Mouse (Mus musculus) limb, embryonic 12.5 days (tissue): ENCODE results near the gene Mms22l. TPM values are rescaled to one million over a fixed set of nuclear protein-coding genes. Genes with fewer than 3 reads are reported as not detected.
"Not testable (repeated sequence)": the region's sequence is repeated elsewhere in the genome, so short reads cannot be mapped to it uniquely, and the experiment has no call there.

Experiments
- ATAC-seq: fragments of 200-750 bp; cut with Nextera tagmentation; 2 replicates; pipeline ENCODE4 v1.8.0; 2017; ENCODE audit warnings: low read depth, moderate TSS enrichment; ENCODE audit not compliant: insufficient number of reproducible peaks, insufficient read depth, low FRiP score, low TSS enrichment
- H3K27ac ChIP-seq: fragments of 300-500 bp; sonication (generic); 2 replicates; pipeline ENCODE4 v1.5.1; 2016; ENCODE audit warnings: mild to moderate bottlenecking, moderate library complexity
- H3K27me3 ChIP-seq: fragments of 300-500 bp; sonication (generic); 2 replicates; pipeline ENCODE4 v1.6.1; 2016; ENCODE audit warnings: mild to moderate bottlenecking, moderate library complexity
- H3K36me3 ChIP-seq: fragments of 300-500 bp; sonication (generic); 2 replicates; pipeline ENCODE4 v1.6.1; 2016; ENCODE audit warnings: mild to moderate bottlenecking, moderate library complexity
- H3K4me1 ChIP-seq: fragments of 300-500 bp; sonication (generic); replicated peaks from 2 replicates; pipeline ENCODE4 v1.6.1; 2016
- H3K4me2 ChIP-seq: fragments of 300-500 bp; sonication (generic); 2 replicates; pipeline ENCODE4 v1.6.1; 2016; ENCODE audit warnings: mild to moderate bottlenecking, moderate library complexity
- H3K4me3 ChIP-seq: fragments of 300-500 bp; sonication (generic); replicated peaks from 2 replicates; pipeline ENCODE4 v1.5.1; 2016; ENCODE audit warnings: mild to moderate bottlenecking
- H3K9ac ChIP-seq: fragments of 300-500 bp; sonication (generic); replicated peaks from 2 replicates; pipeline ENCODE4 v1.6.1; 2016; ENCODE audit warnings: mild to moderate bottlenecking, moderate library complexity
- H3K9me3 ChIP-seq: fragments of 300-500 bp; sonication (generic); 2 replicates; pipeline ENCODE4 v1.6.1; 2016; ENCODE audit warnings: mild to moderate bottlenecking, moderate library complexity
- WGBS: fragments of 180-500 bp; shearing (Covaris S2); methylation state at CpG from one replicate; pipeline ENCODE4 v1.1.7; 2016; 5-methylcytosine and 5-hydroxymethylcytosine counted together
- polyA plus RNA-seq: library from polyadenylated mRNA; unstranded; fragments of >200 nt; fragmentation: Nextera tagmentation; extraction: Ambion mirVana; gene quantifications from 2 replicates; pipeline ENCODE4 v1.2.1, GENCODE M21; 2016

Gene Mms22l
- polyA plus RNA-seq, 1 experiment from 2014 or later: 40.1 TPM

GRCm38 (mm10) chr4:24621422-24622187, 125.4 kb downstream of the Mms22l start:
- H3K4me1 ChIP-seq: 0 out of 2 replicates have a peak, but pooled peaks cover 3% of the 10 kb centered on the region
- ATAC-seq: no peak
- H3K9ac ChIP-seq: no peak overlapping the region
- no peaks in the 10 kb centered on the region for H3K9me3 ChIP-seq
- H3K36me3 ChIP-seq: no peaks in the 10 kb centered on the region
- 0 out of 2 replicates have a peak overlapping the region, but pooled peaks have one; percentile 12 for H3K27ac ChIP-seq
- H3K4me2 ChIP-seq: no peak overlapping the region
- no peak overlapping the region for H3K4me3 ChIP-seq
- H3K27me3 ChIP-seq: no peaks in the 10 kb centered on the region
- WGBS: 68% methylated on average over 9 of the region's 9 CpGs

GRCm38 (mm10) chr4:24625951-24626584, 129.8 kb downstream of the Mms22l start:
- H3K36me3 ChIP-seq: no peaks in the 10 kb centered on the region
- no peak overlapping the region for H3K4me3 ChIP-seq
- 77% methylated on average over 13 of the region's 13 CpGs for WGBS
- H3K4me2 ChIP-seq: no peak overlapping the region
- no peak for ATAC-seq
- no peak overlapping the region for H3K9ac ChIP-seq
- H3K9me3 ChIP-seq: no peaks in the 10 kb centered on the region
- no peak overlapping the region for H3K27ac ChIP-seq
- 0 out of 2 replicates have a peak, but pooled peaks cover 3% of the 10 kb centered on the region for H3K4me1 ChIP-seq
- H3K27me3 ChIP-seq: no peaks in the 10 kb centered on the region

DNA sequence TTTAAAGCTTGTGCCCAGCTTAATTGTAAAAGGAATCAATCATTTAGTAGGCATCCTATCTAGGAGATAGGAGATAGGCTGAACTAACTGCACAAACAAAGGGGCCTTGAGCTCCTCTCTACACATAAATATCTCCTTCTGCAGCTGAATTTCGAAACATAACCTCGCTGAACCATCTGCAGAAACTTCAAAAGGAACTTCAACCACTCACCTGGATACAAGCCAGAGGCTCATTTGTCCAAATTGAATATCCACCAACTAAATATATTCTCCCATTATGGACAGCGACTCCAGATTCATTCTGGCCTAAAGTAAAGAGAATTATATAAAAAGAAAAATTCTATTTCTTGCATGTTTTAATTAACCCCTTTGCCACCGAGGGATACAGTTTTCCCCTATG, 130.4 kb downstream of the Mms22l start:
- 78% methylated on average over 4 of the region's 4 CpGs for WGBS
- H3K36me3 ChIP-seq: no peaks in the 10 kb centered on the region
- no peak overlapping the region for H3K4me2 ChIP-seq
- ATAC-seq: no peak
- H3K27me3 ChIP-seq: no peaks in the 10 kb centered on the region
- H3K27ac ChIP-seq: no peak overlapping the region
- H3K9me3 ChIP-seq: no peaks in the 10 kb centered on the region
- 0 out of 2 replicates have a peak, but pooled peaks cover 3% of the 10 kb centered on the region for H3K4me1 ChIP-seq
- H3K9ac ChIP-seq: no peak overlapping the region
- no peak overlapping the region for H3K4me3 ChIP-seq

GRCm38 (mm10) chr4:24627871-24628270, 131.6 kb downstream of the Mms22l start:
- Histone ChIP-seq H3K36me3 (no peaks in the 10 kb centered on the region), H3K4me3 (no peak overlapping the region), H3K4me1 (0 out of 2 replicates have a peak, but pooled peaks cover 3% of the 10 kb centered on the region), H3K27me3 (no peaks in the 10 kb centered on the region), H3K27ac (no peak overlapping the region), H3K4me2 (no peak overlapping the region), H3K9ac (no peak overlapping the region), H3K9me3 (no peaks in the 10 kb centered on the region)
- 56% methylated on average over 1 of the region's 1 CpGs for WGBS
- ATAC-seq: no peak

GRCm38 (mm10) chr4:24630430-24630829, 134.2 kb downstream of the Mms22l start:
- no peak for ATAC-seq

DNA sequence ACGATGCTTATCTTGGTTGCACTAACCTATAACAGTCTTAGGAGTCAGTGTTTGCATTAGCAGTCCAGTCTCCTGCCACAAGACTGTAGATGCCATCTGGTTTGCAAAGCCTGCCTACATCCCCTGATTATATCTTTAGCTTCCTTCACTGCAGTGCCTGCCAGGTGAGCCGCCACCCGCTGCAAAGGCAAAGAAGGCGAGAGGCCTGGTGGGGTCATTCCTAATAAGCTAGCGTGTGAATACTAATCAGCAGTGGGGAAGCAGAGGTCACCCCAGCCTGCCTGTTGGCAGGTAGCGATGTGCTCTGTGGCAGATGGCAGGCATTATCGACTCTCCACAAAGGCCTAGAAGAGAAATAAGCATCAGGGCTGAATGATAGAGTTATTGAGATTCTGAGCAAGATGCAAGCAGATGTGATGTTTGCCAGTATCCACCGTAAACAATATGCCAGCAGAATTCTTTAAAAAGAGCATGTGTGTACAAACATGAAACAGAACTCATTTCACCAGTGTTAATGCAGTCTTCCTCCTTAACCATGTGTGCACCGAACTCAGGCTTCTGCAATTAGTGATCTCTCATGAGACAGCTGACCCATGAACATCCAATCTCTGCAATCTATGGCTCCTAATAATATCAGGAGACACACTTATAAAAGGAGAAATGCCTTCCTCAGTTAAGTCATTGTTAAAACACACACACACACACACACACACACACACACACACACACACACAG, 135.1 kb downstream of the Mms22l start:
- no peaks in the 10 kb centered on the region for H3K27me3 ChIP-seq
- no peak overlapping the region for H3K9ac ChIP-seq
- H3K4me1 ChIP-seq: no peaks in the 10 kb centered on the region
- H3K36me3 ChIP-seq: no peaks in the 10 kb centered on the region
- 69% methylated on average over 9 of the region's 9 CpGs for WGBS
- no peaks in the 10 kb centered on the region for H3K9me3 ChIP-seq
- no peak for ATAC-seq
- H3K4me3 ChIP-seq: no peak overlapping the region
- H3K27ac ChIP-seq: no peak overlapping the region
- no peak overlapping the region for H3K4me2 ChIP-seq

More at GRCm38 (mm10) chr4:24630430-24630829, 134.2 kb downstream of the Mms22l start:
- Histone ChIP-seq H3K9ac (no peak overlapping the region), H3K36me3 (no peaks in the 10 kb centered on the region), H3K9me3 (no peaks in the 10 kb centered on the region), H3K4me2 (no peak overlapping the region), H3K4me1 (0 out of 2 replicates have a peak, but pooled peaks cover 3% of the 10 kb centered on the region), H3K27ac (no peak overlapping the region), H3K27me3 (no peaks in the 10 kb centered on the region), H3K4me3 (no peak overlapping the region)
- whole genome bisulfite sequencing: 79% methylated on average over 2 of the region's 2 CpGs

DNA sequence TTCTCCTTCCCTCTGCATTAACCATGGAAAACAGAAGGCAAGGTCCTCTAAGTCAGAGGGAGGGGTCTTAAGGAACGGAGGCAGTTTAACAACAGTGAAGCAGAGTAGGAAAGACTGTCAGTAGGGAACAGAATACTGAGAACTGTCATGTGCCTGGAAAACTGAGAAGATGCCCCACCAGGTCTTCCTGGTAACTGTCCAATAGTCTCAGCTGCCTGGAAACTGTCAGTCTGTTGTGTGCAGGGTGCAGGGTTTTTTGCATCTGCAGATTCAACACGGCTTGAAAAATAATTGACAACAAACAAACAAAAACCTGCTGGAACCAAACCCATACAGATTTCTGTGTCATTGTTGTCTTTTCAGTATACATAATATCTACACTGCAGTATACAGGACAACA, 146.1 kb downstream of the Mms22l start:
- no peaks in the 10 kb centered on the region for H3K36me3 ChIP-seq
- whole genome bisulfite sequencing: 87% methylated on average over 2 of the region's 2 CpGs

DNA sequence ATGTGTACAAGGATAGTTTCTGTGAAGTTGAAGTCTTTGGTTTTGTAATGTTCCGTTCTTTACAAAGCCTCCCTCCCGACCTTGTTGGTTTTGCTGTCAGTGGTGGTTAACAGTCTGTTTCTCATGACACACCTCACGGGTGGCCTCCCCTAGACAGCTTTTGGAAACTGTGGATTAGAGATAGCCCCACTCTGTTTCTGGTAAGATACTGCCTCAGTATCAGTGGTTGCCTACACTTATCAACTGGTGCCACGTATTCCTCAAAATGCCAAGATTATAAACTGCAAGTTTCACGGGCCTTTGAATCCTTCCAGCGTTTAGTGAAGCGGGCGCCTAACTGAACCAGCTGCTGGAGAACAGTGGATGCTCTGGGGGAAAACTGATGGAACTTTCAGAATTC, 148.5 kb downstream of the Mms22l start:
- H3K9me3 ChIP-seq, ATAC-seq: not testable (repeated sequence)
- 86% methylated on average over 7 of the region's 8 CpGs for WGBS

More for the DNA sequence above, 146.1 kb downstream of the Mms22l start:
- Histone ChIP-seq H3K27me3 (no peaks in the 10 kb centered on the region), H3K9me3 (no peaks in the 10 kb centered on the region), H3K27ac (no peak overlapping the region), H3K4me3 (no peak overlapping the region), H3K9ac (no peak overlapping the region), H3K4me2 (no peak overlapping the region), H3K4me1 (no peaks in the 10 kb centered on the region)
- ATAC-seq: no peak

More for the DNA sequence above, 148.5 kb downstream of the Mms22l start:
- H3K36me3 ChIP-seq, H3K27ac ChIP-seq, H3K4me2 ChIP-seq, H3K27me3 ChIP-seq, H3K9ac ChIP-seq, H3K4me3 ChIP-seq, H3K4me1 ChIP-seq: not testable (repeated sequence)
